Mouse (Mus musculus): ENCODE data around the gene Syndig1. TPM values are rescaled to one million over a fixed set of nuclear protein-coding genes. Genes with fewer than 3 reads are reported as not detected.

Syndig1 gene
- polyA plus RNA-seq (2012; rRNA removed): 121 and 142 TPM in 2 replicates

DNA sequence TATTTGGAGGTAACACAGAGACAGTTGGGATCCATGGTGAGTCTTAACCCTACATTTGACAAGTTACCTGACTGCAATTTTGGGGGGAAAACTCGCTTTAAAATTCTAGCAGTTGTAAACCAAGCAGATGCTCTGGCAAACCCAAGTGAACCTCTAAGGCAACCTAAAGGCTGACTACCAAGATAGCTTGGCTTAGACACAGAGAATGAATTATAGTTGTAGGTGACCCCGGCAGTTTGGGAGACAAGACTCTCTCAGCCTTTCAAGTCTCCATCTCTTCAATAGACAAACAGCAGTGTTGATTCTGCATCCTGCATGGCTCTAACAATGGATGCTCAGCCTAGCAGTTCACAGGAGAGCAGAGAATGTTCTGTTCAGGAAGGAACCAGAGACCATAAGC is at the start of gene Syndig1:
TSS of gene Syndig1 (plus strand) at position 301 of the 400 bp plus-strand sequence.
- Histone ChIP-seq H3K27me3 (ENCODE audit: control insufficient read depth, insufficient read depth, low read length) (no peaks in the 10 kb centered on the region), H3K27ac (ENCODE audit: insufficient read depth, low read length) (no peak within 1 kb of the TSS), H3K4me3 (replicated peaks; ENCODE audit: insufficient read depth, low read depth, low read length) (peak within 1 kb of the TSS; percentile 89), H3K4me1 (ENCODE audit: control insufficient read depth, insufficient read depth, low read length) (no peaks in the 10 kb centered on the region)
- TF ChIP-seq CTCF (IDR thresholded peaks at IDR 0.05; ENCODE audit: borderline replicate concordance, insufficient read depth, low read depth, low read length) (no peak), POLR2A (IDR thresholded peaks at IDR 0.05; ENCODE audit: borderline replicate concordance, insufficient read depth, low read length) (no peak)
- WGBS: 89% methylated on average over 2 of the region's 2 CpGs
- DNase-seq: no peak

GRCm38 (mm10) chr2:149798613-149799012 is 30.4 kb upstream of the Syndig1 start:
- DNase-seq: no peak
- no peaks in the 10 kb centered on the region for H3K27me3 ChIP-seq (ENCODE audit: control insufficient read depth, insufficient read depth, low read length)
- no peaks in the 10 kb centered on the region for H3K4me1 ChIP-seq (ENCODE audit: control insufficient read depth, insufficient read depth, low read length)
- WGBS: 33% methylated on average over 3 of the region's 3 CpGs
- H3K27ac ChIP-seq (ENCODE audit: insufficient read depth, low read length): no peak overlapping the region
- no peak overlapping the region for H3K4me3 ChIP-seq (replicated peaks; ENCODE audit: insufficient read depth, low read depth, low read length)
- no peak for TF ChIP-seq CTCF (IDR thresholded peaks at IDR 0.05; ENCODE audit: borderline replicate concordance, insufficient read depth, low read depth, low read length)
- no peak for TF ChIP-seq POLR2A (IDR thresholded peaks at IDR 0.05; ENCODE audit: borderline replicate concordance, insufficient read depth, low read length)

GRCm38 (mm10) chr2:149804599-149805140 is 24.3 kb upstream of the Syndig1 start:
- H3K4me1 ChIP-seq (ENCODE audit: control insufficient read depth, insufficient read depth, low read length): no peaks in the 10 kb centered on the region
- WGBS: 88% methylated on average over 3 of the region's 3 CpGs
- no peak overlapping the region for H3K4me3 ChIP-seq (replicated peaks; ENCODE audit: insufficient read depth, low read depth, low read length)
- no peak for DNase-seq
- no peak for TF ChIP-seq CTCF (IDR thresholded peaks at IDR 0.05; ENCODE audit: borderline replicate concordance, insufficient read depth, low read depth, low read length)
- TF ChIP-seq POLR2A (IDR thresholded peaks at IDR 0.05; ENCODE audit: borderline replicate concordance, insufficient read depth, low read length): no peak
- H3K27ac ChIP-seq (ENCODE audit: insufficient read depth, low read length): no peak overlapping the region
- no peaks in the 10 kb centered on the region for H3K27me3 ChIP-seq (ENCODE audit: control insufficient read depth, insufficient read depth, low read length)

DNA sequence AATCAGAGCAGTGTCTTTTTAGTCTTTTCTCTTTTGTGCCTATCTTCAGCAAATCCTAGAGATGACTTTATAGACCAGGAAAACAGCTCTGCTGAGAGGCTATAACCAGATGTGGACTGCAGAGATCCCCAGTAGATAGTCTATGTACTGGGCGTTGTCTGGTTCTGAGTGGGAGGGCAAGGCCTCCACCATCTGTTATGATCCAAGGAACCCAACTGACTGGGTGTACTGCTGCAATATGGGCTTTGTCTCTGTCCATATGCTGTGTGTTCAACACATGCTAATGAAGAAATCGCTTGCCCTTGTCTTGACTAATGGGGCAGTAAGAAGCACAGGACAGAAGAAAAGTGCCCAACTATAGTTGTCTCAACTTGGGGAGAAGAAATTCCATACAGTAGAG is 23.8 kb upstream of the Syndig1 start:
- TF ChIP-seq POLR2A (IDR thresholded peaks at IDR 0.05; ENCODE audit: borderline replicate concordance, insufficient read depth, low read length) (no peak), CTCF (IDR thresholded peaks at IDR 0.05; ENCODE audit: borderline replicate concordance, insufficient read depth, low read depth, low read length) (no peak)
- Histone ChIP-seq H3K27ac (ENCODE audit: insufficient read depth, low read length) (no peak overlapping the region), H3K4me3 (replicated peaks; ENCODE audit: insufficient read depth, low read depth, low read length) (no peak overlapping the region), H3K27me3 (ENCODE audit: control insufficient read depth, insufficient read depth, low read length) (no peaks in the 10 kb centered on the region), H3K4me1 (ENCODE audit: control insufficient read depth, insufficient read depth, low read length) (no peaks in the 10 kb centered on the region)
- 44% methylated on average over 2 of the region's 2 CpGs for WGBS
- DNase-seq: no peak

- Histone ChIP-seq H3K4me3 (replicated peaks; ENCODE audit: insufficient read depth, low read depth, low read length) (no peak overlapping the region), H3K27ac (ENCODE audit: insufficient read depth, low read length) (no peak overlapping the region), H3K27me3 (ENCODE audit: control insufficient read depth, insufficient read depth, low read length) (no peaks in the 10 kb centered on the region), H3K4me1 (ENCODE audit: control insufficient read depth, insufficient read depth, low read length) (no peaks in the 10 kb centered on the region)
- peak in 1 of 2 experiments; percentile 37 for DNase-seq
- no peak for TF ChIP-seq POLR2A (IDR thresholded peaks at IDR 0.05; ENCODE audit: borderline replicate concordance, insufficient read depth, low read length)
- no peak for TF ChIP-seq CTCF (IDR thresholded peaks at IDR 0.05; ENCODE audit: borderline replicate concordance, insufficient read depth, low read depth, low read length)
- 79% methylated on average over 2 of the region's 2 CpGs for WGBS
Observed at GRCm38 (mm10) chr2:149812899-149813298, 16.1 kb upstream of the Syndig1 start.

DNA sequence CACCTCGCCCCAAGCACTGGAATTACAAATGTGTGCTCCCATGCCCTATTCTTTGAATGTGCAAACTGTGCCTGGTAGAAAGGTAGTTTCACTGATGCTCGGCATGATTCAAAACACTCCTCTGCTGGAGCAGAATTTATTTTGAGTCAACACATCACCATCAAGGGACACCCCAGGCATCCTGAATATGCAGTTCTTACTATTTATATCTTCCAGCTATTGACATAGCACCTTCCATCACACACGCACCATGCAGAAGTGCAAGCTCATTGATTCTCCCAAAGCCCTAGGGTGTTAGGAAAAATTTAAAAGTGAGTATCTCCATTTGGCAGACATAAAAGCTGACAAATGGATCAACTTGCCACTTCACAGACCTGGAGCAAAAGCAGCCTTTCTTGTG is 10.6 kb upstream of the Syndig1 start:
- TF ChIP-seq CTCF (IDR thresholded peaks at IDR 0.05; ENCODE audit: borderline replicate concordance, insufficient read depth, low read depth, low read length) (no peak), POLR2A (IDR thresholded peaks at IDR 0.05; ENCODE audit: borderline replicate concordance, insufficient read depth, low read length) (no peak)
- Histone ChIP-seq H3K4me1 (ENCODE audit: control insufficient read depth, insufficient read depth, low read length) (no peaks in the 10 kb centered on the region), H3K27ac (ENCODE audit: insufficient read depth, low read length) (no peak overlapping the region), H3K27me3 (ENCODE audit: control insufficient read depth, insufficient read depth, low read length) (no peaks in the 10 kb centered on the region), H3K4me3 (replicated peaks; ENCODE audit: insufficient read depth, low read depth, low read length) (no peak overlapping the region)
- 86% methylated on average over 3 of the region's 3 CpGs for WGBS
- DNase-seq: no peak

DNA sequence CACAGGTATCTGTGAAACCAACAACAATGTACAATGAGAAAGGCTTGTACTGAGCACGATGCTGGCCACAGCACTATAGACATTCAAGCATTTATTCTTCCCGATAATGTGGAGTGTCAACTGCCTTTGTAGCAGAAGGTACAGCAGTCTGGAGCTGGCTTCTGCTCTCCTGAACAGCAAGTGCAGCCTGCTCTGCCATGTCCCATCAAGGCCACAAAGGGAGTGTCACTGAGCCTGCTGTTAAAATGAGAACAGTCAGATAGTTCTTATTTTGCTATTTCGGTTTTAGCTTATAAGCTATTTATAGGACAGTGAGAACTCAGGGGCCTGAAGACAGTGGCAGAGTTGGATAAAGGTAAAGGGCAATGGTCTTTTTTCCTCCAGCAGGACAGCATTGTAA is 9.3 kb upstream of the Syndig1 start:
- no peaks in the 10 kb centered on the region for H3K4me1 ChIP-seq (ENCODE audit: control insufficient read depth, insufficient read depth, low read length)
- whole genome bisulfite sequencing: 65% methylated on average over 3 of the region's 3 CpGs
- DNase-seq: no peak
- H3K4me3 ChIP-seq (replicated peaks; ENCODE audit: insufficient read depth, low read depth, low read length): no peak overlapping the region
- no peaks in the 10 kb centered on the region for H3K27me3 ChIP-seq (ENCODE audit: control insufficient read depth, insufficient read depth, low read length)
- no peak overlapping the region for H3K27ac ChIP-seq (ENCODE audit: insufficient read depth, low read length)
- no peak for TF ChIP-seq POLR2A (IDR thresholded peaks at IDR 0.05; ENCODE audit: borderline replicate concordance, insufficient read depth, low read length)
- no peak for TF ChIP-seq CTCF (IDR thresholded peaks at IDR 0.05; ENCODE audit: borderline replicate concordance, insufficient read depth, low read depth, low read length)

- no peaks in the 10 kb centered on the region for H3K4me1 ChIP-seq (ENCODE audit: control insufficient read depth, insufficient read depth, low read length)
- H3K4me3 ChIP-seq (replicated peaks; ENCODE audit: insufficient read depth, low read depth, low read length): no peak overlapping the region
- 56% methylated on average over 2 of the region's 2 CpGs for WGBS
- H3K27me3 ChIP-seq (ENCODE audit: control insufficient read depth, insufficient read depth, low read length): no peaks in the 10 kb centered on the region
- DNase-seq: no peak
- H3K27ac ChIP-seq (ENCODE audit: insufficient read depth, low read length): no peak overlapping the region
- TF ChIP-seq CTCF (IDR thresholded peaks at IDR 0.05; ENCODE audit: borderline replicate concordance, insufficient read depth, low read depth, low read length): peak; percentile 13; the same call in 1 of the 2 replicates
- no peak for TF ChIP-seq POLR2A (IDR thresholded peaks at IDR 0.05; ENCODE audit: borderline replicate concordance, insufficient read depth, low read length)
Observed at GRCm38 (mm10) chr2:149820201-149820600, 8.8 kb upstream of the Syndig1 start.
